Mouse (Mus musculus) limb, embryonic 12.5 days (tissue): ENCODE measurements around the gene Ndufa12. TPM values are rescaled to one million over a fixed set of nuclear protein-coding genes. Genes with fewer than 3 reads are reported as not detected.

ENCODE experiments used
- ATAC-seq: fragments of 200-750 bp; cut with Nextera tagmentation; 2 replicates; pipeline ENCODE4 v1.8.0; 2017; ENCODE audit warnings: low read depth, moderate TSS enrichment; ENCODE audit not compliant: insufficient number of reproducible peaks, insufficient read depth, low FRiP score, low TSS enrichment
- H3K27ac ChIP-seq: fragments of 300-500 bp; sonication (generic); 2 replicates; pipeline ENCODE4 v1.5.1; 2016; ENCODE audit warnings: mild to moderate bottlenecking, moderate library complexity
- H3K27me3 ChIP-seq: fragments of 300-500 bp; sonication (generic); 2 replicates; pipeline ENCODE4 v1.6.1; 2016; ENCODE audit warnings: mild to moderate bottlenecking, moderate library complexity
- H3K36me3 ChIP-seq: fragments of 300-500 bp; sonication (generic); 2 replicates; pipeline ENCODE4 v1.6.1; 2016; ENCODE audit warnings: mild to moderate bottlenecking, moderate library complexity
- H3K4me1 ChIP-seq: fragments of 300-500 bp; sonication (generic); replicated peaks from 2 replicates; pipeline ENCODE4 v1.6.1; 2016
- H3K4me2 ChIP-seq: fragments of 300-500 bp; sonication (generic); 2 replicates; pipeline ENCODE4 v1.6.1; 2016; ENCODE audit warnings: mild to moderate bottlenecking, moderate library complexity
- H3K4me3 ChIP-seq: fragments of 300-500 bp; sonication (generic); replicated peaks from 2 replicates; pipeline ENCODE4 v1.5.1; 2016; ENCODE audit warnings: mild to moderate bottlenecking
- H3K9ac ChIP-seq: fragments of 300-500 bp; sonication (generic); replicated peaks from 2 replicates; pipeline ENCODE4 v1.6.1; 2016; ENCODE audit warnings: mild to moderate bottlenecking, moderate library complexity
- H3K9me3 ChIP-seq: fragments of 300-500 bp; sonication (generic); 2 replicates; pipeline ENCODE4 v1.6.1; 2016; ENCODE audit warnings: mild to moderate bottlenecking, moderate library complexity
- WGBS: fragments of 180-500 bp; shearing (Covaris S2); methylation state at CpG from one replicate; pipeline ENCODE4 v1.1.7; 2016; 5-methylcytosine and 5-hydroxymethylcytosine counted together
- polyA plus RNA-seq: library from polyadenylated mRNA; unstranded; fragments of >200 nt; fragmentation: Nextera tagmentation; extraction: Ambion mirVana; gene quantifications from 2 replicates; pipeline ENCODE4 v1.2.1, GENCODE M21; 2016

The Ndufa12 gene
- polyA plus RNA-seq, 1 experiment from 2014 or later: 455 TPM

- Histone ChIP-seq H3K27ac (no peak overlapping the region), H3K9me3 (no peaks in the 10 kb centered on the region), H3K4me1 (no peaks in the 10 kb centered on the region), H3K27me3 (no peaks in the 10 kb centered on the region), H3K4me2 (no peak overlapping the region), H3K9ac (no peak overlapping the region), H3K36me3 (no peaks in the 10 kb centered on the region), H3K4me3 (no peak overlapping the region)
- 73% methylated on average over 3 of the region's 3 CpGs for whole genome bisulfite sequencing
- no peak for ATAC-seq
These were observed 64.7 kb downstream of the Ndufa12 start for GRCm38 (mm10) chr10:94263211-94263610.

GRCm38 (mm10) chr10:94265656-94266542, 67.4 kb downstream of the Ndufa12 start:
- Histone ChIP-seq H3K4me1 (no peaks in the 10 kb centered on the region), H3K4me2 (no peak overlapping the region), H3K36me3 (no peaks in the 10 kb centered on the region), H3K9ac (no peak overlapping the region), H3K9me3 (no peaks in the 10 kb centered on the region), H3K27ac (no peak overlapping the region), H3K4me3 (no peak overlapping the region), H3K27me3 (no peaks in the 10 kb centered on the region)
- ATAC-seq: no peak
- 76% methylated on average over 17 of the region's 17 CpGs for WGBS

Other genes starting within 250 kb of the Ndufa12 start
- gene Vezt, start 162.9 kb upstream of the Ndufa12 start, polyA plus RNA-seq: 30.0 and 33.2 TPM in 2 replicates
- 4.6 TPM in 2 replicates for gene Fgd6, start 162.7 kb upstream of the Ndufa12 start, polyA plus RNA-seq
- gene Nr2c1, start 50.7 kb upstream of the Ndufa12 start, polyA plus RNA-seq: 11.4 and 12.4 TPM in 2 replicates
- not detected in 2 replicates for gene Gm4792, start 100.0 kb downstream of the Ndufa12 start, polyA plus RNA-seq
- 9.5 and 12.1 TPM in 2 replicates for gene Tmcc3, start 113.2 kb downstream of the Ndufa12 start, polyA plus RNA-seq